ENCODE assay signal across 27 mouse cellular contexts in genomic region chr10:89567391-89567790, GRCm38 (mm10). TPM values are rescaled to one million over a fixed set of nuclear protein-coding genes. Genes with fewer than 3 reads are reported as not detected.
"Had no signal": no experiment of that assay in that cellular context is flagged by ENCODE, and none has a peak within 500 bp of the region (broad histone marks: within the 10 kb centered on the region; RNA-seq: fewer than 3 reads in every experiment).

No protein-coding gene starts in this region.

- H3K4me2 ChIP-seq: liver, embryonic 15.5 days; lung, embryonic 15.5 days; midbrain, embryonic 11.5 days; midbrain, embryonic 13.5 days; midbrain, embryonic 15.5 days; neural tube, embryonic 12.5 days had no signal

- H3K27ac ChIP-seq: liver, embryonic 15.5 days; lung, embryonic 15.5 days; macrophage; midbrain, embryonic 13.5 days; midbrain, embryonic 15.5 days; neural tube, embryonic 12.5 days had no signal

- H3K36me3 ChIP-seq: liver, embryonic 15.5 days; lung, embryonic 15.5 days; midbrain, embryonic 13.5 days; midbrain, embryonic 15.5 days; neural tube, embryonic 12.5 days had no signal

- H3K27me3 ChIP-seq: liver, embryonic 15.5 days; lung, embryonic 15.5 days; midbrain, embryonic 13.5 days; midbrain, embryonic 15.5 days; neural tube, embryonic 12.5 days had no signal

- H3K4me3 ChIP-seq: liver, embryonic 15.5 days; lung, embryonic 15.5 days; midbrain, embryonic 13.5 days; midbrain, embryonic 15.5 days; neural tube, embryonic 12.5 days had no signal

- DNase-seq: liver, postnatal 0 days; lung, adult 2 months; lung, postnatal 14 days; lung, postnatal 36 days; retina, postnatal 1 day; right cerebral cortex, adult 18-20 months; right cerebral cortex, postnatal 25 days; right cerebral cortex, postnatal 4 days; spleen, adult 18-20 months; thymus, adult 18-20 months; thymus, postnatal 14 days; thymus, postnatal 36 days had no signal

- H3K9me3 ChIP-seq: liver, embryonic 15.5 days; lung, embryonic 15.5 days; midbrain, embryonic 13.5 days; midbrain, embryonic 15.5 days; neural tube, embryonic 12.5 days had no signal

- H3K9ac ChIP-seq: liver, embryonic 15.5 days; liver, postnatal 0 days; lung, embryonic 15.5 days; midbrain, embryonic 13.5 days; midbrain, embryonic 15.5 days; neural tube, embryonic 12.5 days had no signal

- H3K4me1 ChIP-seq: liver, embryonic 15.5 days; lung, embryonic 15.5 days; midbrain, embryonic 13.5 days; midbrain, embryonic 15.5 days; neural tube, embryonic 12.5 days had no signal

- ATAC-seq: liver, postnatal 0 days; lung, postnatal 0 days; midbrain, embryonic 13.5 days; midbrain, embryonic 15.5 days had no signal

RNA-seq across cellular contexts. Expression of gene Nr1h4, which starts 34.0 kb away (rescaled TPM):
- total RNA-seq: megakaryocyte progenitor cell, adult 5-6 weeks; midbrain, postnatal 0 days; monocyte, adult 5-6 weeks; neutrophil, adult 5-6 weeks had no signal
- polyA plus RNA-seq: macrophage; midbrain, embryonic 13.5 days; midbrain, postnatal 0 days; neural tube, embryonic 12.5 days; neural tube, embryonic 14.5 days had no signal

RNA-seq across cellular contexts. Expression of gene Slc17a8, which starts 53.7 kb away (rescaled TPM):
- total RNA-seq: megakaryocyte progenitor cell, adult 5-6 weeks; monocyte, adult 5-6 weeks had no signal
- polyA plus RNA-seq: lung, adult 2 months; lung, embryonic 15.5 days; lung, postnatal 0 days; small intestine, adult 2 months; stomach, embryonic 14.5 days had no signal
